Mouse (Mus musculus): ENCODE data around the gene Lcn8. TPM values are rescaled to one million over a fixed set of nuclear protein-coding genes. Genes with fewer than 3 reads are reported as not detected.

The Lcn8 gene
- polyA plus RNA-seq, 1 experiment = not detected

GRCm38 (mm10) chr2:25666516-25666915, 13.6 kb downstream of the Lcn8 start:
- H3K27me3 ChIP-seq (ENCODE audit: control insufficient read depth, insufficient read depth, insufficient read length) = peaks cover 11% of the 10 kb centered on the region
- no peaks in the 10 kb centered on the region for H3K79me2 ChIP-seq (ENCODE audit: control insufficient read depth, insufficient read depth)
- H3K36me3 ChIP-seq (ENCODE audit: control insufficient read depth, insufficient read depth) = no peaks in the 10 kb centered on the region
- no peak overlapping the region for H3ac ChIP-seq (ENCODE audit: control insufficient read depth, insufficient read length)
- H3K4me2 ChIP-seq (ENCODE audit: low read depth) = no peak overlapping the region
- no peak overlapping the region for H3K4me3 ChIP-seq
- no peak for TF ChIP-seq MYOG (IDR thresholded peaks at IDR 0.05; ENCODE audit: control insufficient read depth in 1 of 3, insufficient read depth in 1 of 3, insufficient read length in 2 of 3, low read depth in 2 of 3)
- TF ChIP-seq POLR2A (IDR thresholded peaks at IDR 0.05; ENCODE audit: insufficient read length, low read depth) = no peak
- TF ChIP-seq MAX (IDR thresholded peaks at IDR 0.05; ENCODE audit: low read depth) = no peak

GRCm38 (mm10) chr2:25676486-25676885, 23.6 kb downstream of the Lcn8 start, which contains the start of gene Lcn6:
Gene Lcn6, plus strand, starts transcription at chr2:25676786.
- no peaks in the 10 kb centered on the region for H3K36me3 ChIP-seq (ENCODE audit: control insufficient read depth, insufficient read depth)
- no peaks in the 10 kb centered on the region for H3K79me2 ChIP-seq (ENCODE audit: control insufficient read depth, insufficient read depth)
- H3ac ChIP-seq (ENCODE audit: control insufficient read depth, insufficient read length) = no peak within 1 kb of the TSS
- no peak within 1 kb of the TSS for H3K4me2 ChIP-seq (ENCODE audit: low read depth)
- peaks cover 26% of the 10 kb centered on the region for H3K27me3 ChIP-seq (ENCODE audit: control insufficient read depth, insufficient read depth, insufficient read length)
- TF ChIP-seq POLR2A (IDR thresholded peaks at IDR 0.05; ENCODE audit: insufficient read length, low read depth) = no peak
- TF ChIP-seq REST (IDR thresholded peaks at IDR 0.05; ENCODE audit: insufficient read depth, insufficient read length) = no peak
- TF ChIP-seq MYOD1 (IDR thresholded peaks at IDR 0.05; ENCODE audit: control insufficient read depth in 1 of 3, insufficient read length in 2 of 3, low read depth in 2 of 3) = no peak
- TF ChIP-seq MAX (IDR thresholded peaks at IDR 0.05; ENCODE audit: low read depth) = no peak
- no peak for TF ChIP-seq CEBPB (IDR thresholded peaks at IDR 0.05; ENCODE audit: insufficient read depth, poor library complexity, severe bottlenecking)
- no peak for TF ChIP-seq SRF (IDR thresholded peaks at IDR 0.05; ENCODE audit: control insufficient read depth, insufficient read length, low read depth)
- no peak for TF ChIP-seq E2F4 (IDR thresholded peaks at IDR 0.05; ENCODE audit: insufficient read depth)
- no peak for TF ChIP-seq POLR2AphosphoS2 (IDR thresholded peaks at IDR 0.05; ENCODE audit: insufficient read length, low read depth)
- no peak for TF ChIP-seq USF1 (IDR thresholded peaks at IDR 0.05; ENCODE audit: low read depth)
- TF ChIP-seq TCF3 (IDR thresholded peaks at IDR 0.05; ENCODE audit: insufficient read length, low read depth) = no peak
- H3K4me3 ChIP-seq = no peak within 1 kb of the TSS

GRCm38 (mm10) chr2:25679559-25679958, 26.6 kb downstream of the Lcn8 start:
- Histone ChIP-seq H3K27me3 (ENCODE audit: control insufficient read depth, insufficient read depth, insufficient read length) (peaks cover 53% of the 10 kb centered on the region), H3ac (ENCODE audit: control insufficient read depth, insufficient read length) (no peak overlapping the region), H3K79me2 (ENCODE audit: control insufficient read depth, insufficient read depth) (no peaks in the 10 kb centered on the region), H3K4me2 (ENCODE audit: low read depth) (no peak overlapping the region), H3K36me3 (ENCODE audit: control insufficient read depth, insufficient read depth) (no peaks in the 10 kb centered on the region), H3K4me3 (no peak overlapping the region)
- TF ChIP-seq CEBPB (IDR thresholded peaks at IDR 0.05; ENCODE audit: insufficient read depth, poor library complexity, severe bottlenecking) (no peak), E2F4 (IDR thresholded peaks at IDR 0.05; ENCODE audit: insufficient read depth) (no peak)

- Histone ChIP-seq H3K4me3 (no peak within 1 kb of the TSS), H3K79me2 (ENCODE audit: control insufficient read depth, insufficient read depth) (no peaks in the 10 kb centered on the region), H3K36me3 (ENCODE audit: control insufficient read depth, insufficient read depth) (no peaks in the 10 kb centered on the region), H3K4me2 (ENCODE audit: low read depth) (no peak within 1 kb of the TSS), H3ac (ENCODE audit: control insufficient read depth, insufficient read length) (no peak within 1 kb of the TSS), H3K27me3 (ENCODE audit: control insufficient read depth, insufficient read depth, insufficient read length) (peaks cover 55% of the 10 kb centered on the region)
- TF ChIP-seq TCF12 (IDR thresholded peaks at IDR 0.05; ENCODE audit: insufficient read depth, poor library complexity, severe bottlenecking) (no peak), CEBPB (IDR thresholded peaks at IDR 0.05; ENCODE audit: insufficient read depth, poor library complexity, severe bottlenecking) (no peak), MYOD1 (IDR thresholded peaks at IDR 0.05; ENCODE audit: control insufficient read depth in 1 of 3, insufficient read length in 2 of 3, low read depth in 2 of 3) (no peak), E2F4 (IDR thresholded peaks at IDR 0.05; ENCODE audit: insufficient read depth) (no peak), POLR2AphosphoS2 (IDR thresholded peaks at IDR 0.05; ENCODE audit: insufficient read length, low read depth) (no peak), MYOG (IDR thresholded peaks at IDR 0.05; ENCODE audit: control insufficient read depth in 1 of 3, insufficient read depth in 1 of 3, insufficient read length in 2 of 3, low read depth in 2 of 3) (no peak), POLR2A (IDR thresholded peaks at IDR 0.05; ENCODE audit: insufficient read length, low read depth) (no peak), USF1 (IDR thresholded peaks at IDR 0.05; ENCODE audit: low read depth) (no peak), REST (IDR thresholded peaks at IDR 0.05; ENCODE audit: insufficient read depth, insufficient read length) (no peak)
Observed at GRCm38 (mm10) chr2:25682426-25682825, 29.5 kb downstream of the Lcn8 start, which contains the start of gene Lcn10. Gene Lcn10, plus strand, starts transcription at chr2:25682726.

GRCm38 (mm10) chr2:25686941-25687340, 34.0 kb downstream of the Lcn8 start:
- TF ChIP-seq E2F4 (IDR thresholded peaks at IDR 0.05; ENCODE audit: insufficient read depth) = no peak
- TF ChIP-seq POLR2AphosphoS2 (IDR thresholded peaks at IDR 0.05; ENCODE audit: insufficient read length, low read depth) = no peak
- TF ChIP-seq SRF (IDR thresholded peaks at IDR 0.05; ENCODE audit: control insufficient read depth, insufficient read length, low read depth) = no peak
- no peak for TF ChIP-seq TCF3 (IDR thresholded peaks at IDR 0.05; ENCODE audit: insufficient read length, low read depth)
- no peak for TF ChIP-seq TCF12 (IDR thresholded peaks at IDR 0.05; ENCODE audit: insufficient read depth, poor library complexity, severe bottlenecking)
- no peak for TF ChIP-seq MYOD1 (IDR thresholded peaks at IDR 0.05; ENCODE audit: control insufficient read depth in 1 of 3, insufficient read length in 2 of 3, low read depth in 2 of 3)
- TF ChIP-seq USF1 (IDR thresholded peaks at IDR 0.05; ENCODE audit: low read depth) = no peak
- no peak for TF ChIP-seq REST (IDR thresholded peaks at IDR 0.05; ENCODE audit: insufficient read depth, insufficient read length)
- no peak for TF ChIP-seq MAX (IDR thresholded peaks at IDR 0.05; ENCODE audit: low read depth)
- no peaks in the 10 kb centered on the region for H3K36me3 ChIP-seq (ENCODE audit: control insufficient read depth, insufficient read depth)
- no peaks in the 10 kb centered on the region for H3K79me2 ChIP-seq (ENCODE audit: control insufficient read depth, insufficient read depth)
- no peak overlapping the region for H3K4me3 ChIP-seq
- no peak overlapping the region for H3ac ChIP-seq (ENCODE audit: control insufficient read depth, insufficient read length)
- H3K27me3 ChIP-seq (ENCODE audit: control insufficient read depth, insufficient read depth, insufficient read length) = peaks cover 34% of the 10 kb centered on the region
- no peak overlapping the region for H3K4me2 ChIP-seq (ENCODE audit: low read depth)
